Mouse (Mus musculus) liver, embryonic 14.5 days (tissue): ENCODE data around the gene Kng1. TPM values are rescaled to one million over a fixed set of nuclear protein-coding genes. Genes with fewer than 3 reads are reported as not detected.

ENCODE experiments used
- ATAC-seq: fragments of 200-750 bp; cut with Nextera tagmentation; 2 replicates; pipeline ENCODE4 v1.8.0; 2017; ENCODE audit warnings: moderate number of reproducible peaks, mild to moderate bottlenecking, moderate library complexity; ENCODE audit not compliant: insufficient read depth
- DNase-seq, 3 experiments: peaks; one replicate each; pipeline ENCODE4 v3.0.0-alpha.2; 2012 to 2013; ENCODE audit warnings: low read depth in 3 of 3, low spot score in 3 of 3
- H3K27ac ChIP-seq: fragments of 300-500 bp; sonication (generic); 2 replicates; pipeline ENCODE4 v1.5.1; 2014; ENCODE audit warnings: moderate library complexity, mild to moderate bottlenecking, control low read depth, inconsistent platforms
- H3K27me3 ChIP-seq: fragments of 300-500 bp; sonication (generic); 2 replicates; pipeline ENCODE4 v1.6.1; 2014; ENCODE audit warnings: mild to moderate bottlenecking, low read length, moderate library complexity; ENCODE audit not compliant: control insufficient read depth, insufficient read depth
- H3K36me3 ChIP-seq: fragments of 300-500 bp; sonication (generic); replicated peaks from 2 replicates; pipeline ENCODE4 v1.6.1; 2014; ENCODE audit warnings: low read depth; ENCODE audit not compliant: control insufficient read depth, insufficient read depth
- H3K4me1 ChIP-seq, 2 experiments: fragments of 200-500 bp in 1 of 2; fragments of 300-500 bp in 1 of 2; sonication (generic) in 1 of 2; replicated peaks; 2 replicates each; pipeline ENCODE4 v1.6.1; 2012 to 2014; ENCODE audit warnings: antibody characterized with exemption in 1 of 2, inconsistent platforms in 1 of 2, low read length in 1 of 2; ENCODE audit not compliant: control insufficient read depth in 2 of 2, insufficient read depth in 2 of 2
- H3K4me2 ChIP-seq: fragments of 300-500 bp; sonication (generic); 2 replicates; pipeline ENCODE4 v1.6.1; 2014; ENCODE audit warnings: low read depth, mild to moderate bottlenecking, control low read depth, moderate library complexity
- H3K4me3 ChIP-seq, 2 experiments: fragments of 200-500 bp in 1 of 2; fragments of 300-500 bp in 1 of 2; sonication (generic) in 1 of 2; 2 replicates each; pipeline ENCODE4 v1.5.1; 2012 to 2014; ENCODE audit warnings: low read depth in 2 of 2, low read length in 2 of 2, mild to moderate bottlenecking in 2 of 2, control low read depth in 1 of 2, inconsistent platforms in 1 of 2, moderate library complexity in 1 of 2; ENCODE audit not compliant: insufficient read depth in 1 of 2
- H3K9ac ChIP-seq: fragments of 300-500 bp; sonication (generic); replicated peaks from 2 replicates; pipeline ENCODE4 v1.6.1; 2014; ENCODE audit warnings: mild to moderate bottlenecking, control low read depth, moderate library complexity
- H3K9me3 ChIP-seq: fragments of 300-500 bp; sonication (generic); 2 replicates; pipeline ENCODE4 v1.6.1; 2016; ENCODE audit warnings: low read length, mixed read lengths; ENCODE audit not compliant: control insufficient read depth
- CTCF ChIP-seq: IDR thresholded peaks from 2 replicates; pipeline ENCODE4 v1.5.1; 2016; ENCODE audit warnings: antibody characterized with exemption, low read depth, control low read depth
- EP300 ChIP-seq: IDR thresholded peaks from 2 replicates; pipeline ENCODE4 v1.6.1; 2016; ENCODE audit warnings: antibody characterized with exemption, low read depth
- WGBS: fragments of 180-500 bp; shearing (Covaris S2); extraction: QIAGEN DNeasy Blood & Tissue Kit; methylation state at CpG from one replicate; pipeline ENCODE4 v1.1.7; 2014; ENCODE audit not compliant: insufficient replicate concordance; 5-methylcytosine and 5-hydroxymethylcytosine counted together
- polyA plus RNA-seq, 2 experiments: library from polyadenylated mRNA; depleted of rRNA in 1 of 2; stranded (reverse) in 1 of 2; unstranded in 1 of 2; fragments of >200 nt; fragmentation: Nextera tagmentation in 1 of 2; extraction: Ambion mirVana in 1 of 2; gene quantifications; 2 replicates each; pipeline versions ENCODE4 v1.2.1 to v1.2.3; 2012 to 2014

Kng1 gene
- polyA plus RNA-seq, 2 experiments, result 225 to 583 TPM

DNA sequence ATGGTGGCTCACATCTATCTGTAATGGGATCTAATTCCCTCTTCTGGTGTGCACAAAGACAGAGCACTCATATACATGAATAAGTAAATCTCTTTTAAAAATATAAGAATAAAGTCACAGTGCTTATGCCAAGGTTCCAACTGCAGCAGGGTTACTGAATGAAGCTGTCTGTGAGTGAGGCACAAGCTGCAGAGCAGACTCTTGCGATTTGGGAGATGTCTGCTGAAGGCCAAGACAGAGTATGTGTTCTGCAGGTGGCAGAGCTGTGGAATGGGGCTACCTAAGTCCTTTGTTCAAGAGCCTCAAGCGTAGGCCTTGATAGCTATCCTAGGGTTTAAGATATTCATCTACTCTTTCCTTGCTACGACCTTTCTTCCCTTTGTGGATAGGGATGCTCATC lies 64.8 kb downstream of the Kng1 start:
- DNase-seq (no peak), ATAC-seq (no peak)
- H3K27ac ChIP-seq, result no peak overlapping the region
- H3K36me3 ChIP-seq, result peaks cover 56% of the 10 kb centered on the region
- H3K9ac ChIP-seq, result no peak overlapping the region
- WGBS, result 75% methylated on average over 3 of the region's 3 CpGs
- H3K4me3 ChIP-seq, result no peak overlapping the region
- peaks cover 5 to 6% of the 10 kb centered on the region in 2 experiments; a peak in 3 of 4 replicates for H3K4me1 ChIP-seq
- TF ChIP-seq CTCF (no peak), EP300 (no peak)
- no peak overlapping the region for H3K4me2 ChIP-seq
- no peaks in the 10 kb centered on the region for H3K9me3 ChIP-seq
- H3K27me3 ChIP-seq, result no peaks in the 10 kb centered on the region

DNA sequence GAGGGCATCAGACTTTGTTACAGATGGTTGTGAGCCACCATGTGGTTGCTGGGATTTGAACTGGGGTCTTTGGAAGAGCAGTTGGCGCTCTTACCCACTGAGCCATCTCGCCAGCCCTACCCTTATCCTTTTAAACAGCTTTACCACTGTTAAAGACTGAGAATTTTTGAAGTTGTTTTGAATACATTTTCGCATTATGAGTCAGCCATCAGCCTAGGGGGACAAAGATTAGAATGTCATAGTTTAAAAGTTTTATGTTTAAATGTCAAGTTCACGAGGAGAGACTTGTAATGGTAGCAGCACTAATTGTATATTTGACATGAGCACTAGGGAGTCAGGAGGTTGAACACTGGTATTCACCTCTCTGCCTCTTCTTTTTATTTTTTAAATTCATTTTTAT lies 65.4 kb downstream of the Kng1 start:
- 84% methylated on average over 4 of the region's 4 CpGs for WGBS
- H3K27me3 ChIP-seq, result no peaks in the 10 kb centered on the region

DNA sequence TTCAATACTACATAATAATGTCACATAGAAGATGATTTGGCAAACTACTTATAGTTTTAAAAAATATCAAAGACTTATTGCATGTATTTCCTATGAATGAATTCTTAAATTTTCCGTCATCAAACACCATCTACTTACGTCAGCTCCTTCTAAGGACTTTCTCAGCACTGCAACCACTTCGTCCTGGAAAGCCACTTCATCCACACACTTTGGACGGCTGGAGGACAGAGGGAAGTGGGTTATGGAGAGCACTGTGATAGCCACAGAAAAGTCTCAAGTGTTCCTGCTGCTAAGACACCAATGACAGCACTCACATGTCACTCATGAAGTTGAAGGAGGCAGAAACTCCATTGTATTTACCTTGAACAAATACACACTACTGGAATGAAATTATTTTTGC lies 66.7 kb downstream of the Kng1 start:
- no peaks in the 10 kb centered on the region for H3K9me3 ChIP-seq
- no peak overlapping the region for H3K9ac ChIP-seq
- WGBS, result 79% methylated on average over 4 of the region's 4 CpGs
- H3K4me1 ChIP-seq, result peaks cover 10 to 12% of the 10 kb centered on the region in 2 experiments; a peak in 3 of 4 replicates
- peaks cover 43% of the 10 kb centered on the region for H3K36me3 ChIP-seq
- TF ChIP-seq EP300 (no peak), CTCF (no peak)
- ATAC-seq (no peak), DNase-seq (no peak)
- no peak overlapping the region for H3K27ac ChIP-seq
- H3K27me3 ChIP-seq, result no peaks in the 10 kb centered on the region
- no peak overlapping the region for H3K4me3 ChIP-seq
- H3K4me2 ChIP-seq, result no peak overlapping the region

More for the DNA sequence above, 65.4 kb downstream of the Kng1 start:
- ATAC-seq, result no peak
- Histone ChIP-seq H3K27ac (no peak overlapping the region), H3K4me1 (peaks cover 5 to 6% of the 10 kb centered on the region in 2 experiments; a peak in 3 of 4 replicates), H3K36me3 (peaks cover 49% of the 10 kb centered on the region), H3K4me3 (no peak overlapping the region), H3K9me3 (no peaks in the 10 kb centered on the region), H3K9ac (no peak overlapping the region), H3K4me2 (no peak overlapping the region)
- TF ChIP-seq EP300, result no peak
- TF ChIP-seq CTCF, result no peak
- no peak for DNase-seq

DNA sequence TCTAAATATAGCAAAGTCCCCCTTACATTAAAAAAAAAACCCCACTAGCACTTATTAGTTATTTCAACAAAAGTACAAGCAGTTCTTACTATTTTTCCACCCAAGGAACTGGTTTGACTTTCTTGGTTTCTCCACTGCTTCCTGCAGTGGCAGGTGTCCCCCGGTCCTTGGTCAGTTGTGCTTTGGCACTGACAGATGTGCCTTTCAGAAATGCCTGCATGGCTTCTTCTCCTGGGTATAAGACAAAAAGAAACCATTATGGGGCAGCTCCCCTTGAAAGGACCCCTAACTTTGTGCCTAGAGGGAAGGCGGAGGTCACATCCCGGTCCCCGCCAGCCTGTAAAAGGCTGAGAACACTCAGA lies 69.6 kb downstream of the Kng1 start:
- H3K27me3 ChIP-seq, result no peaks in the 10 kb centered on the region
- ATAC-seq (peak; percentile 50), DNase-seq (no peak)
- peak overlapping the region; percentile 97 for H3K27ac ChIP-seq
- peak overlapping the region; percentile 97 for H3K4me2 ChIP-seq
- 0% methylated on average over 4 of the region's 4 CpGs for WGBS
- H3K36me3 ChIP-seq, result peaks cover 19% of the 10 kb centered on the region
- peaks cover 10 to 12% of the 10 kb centered on the region in 2 experiments; a peak in 3 of 4 replicates for H3K4me1 ChIP-seq
- H3K9ac ChIP-seq, result peak overlapping the region; percentile 95
- TF ChIP-seq CTCF, result no peak
- no peak for TF ChIP-seq EP300
- no peaks in the 10 kb centered on the region for H3K9me3 ChIP-seq
- H3K4me3 ChIP-seq, result peak overlapping the region; percentile 76 to 94

DNA sequence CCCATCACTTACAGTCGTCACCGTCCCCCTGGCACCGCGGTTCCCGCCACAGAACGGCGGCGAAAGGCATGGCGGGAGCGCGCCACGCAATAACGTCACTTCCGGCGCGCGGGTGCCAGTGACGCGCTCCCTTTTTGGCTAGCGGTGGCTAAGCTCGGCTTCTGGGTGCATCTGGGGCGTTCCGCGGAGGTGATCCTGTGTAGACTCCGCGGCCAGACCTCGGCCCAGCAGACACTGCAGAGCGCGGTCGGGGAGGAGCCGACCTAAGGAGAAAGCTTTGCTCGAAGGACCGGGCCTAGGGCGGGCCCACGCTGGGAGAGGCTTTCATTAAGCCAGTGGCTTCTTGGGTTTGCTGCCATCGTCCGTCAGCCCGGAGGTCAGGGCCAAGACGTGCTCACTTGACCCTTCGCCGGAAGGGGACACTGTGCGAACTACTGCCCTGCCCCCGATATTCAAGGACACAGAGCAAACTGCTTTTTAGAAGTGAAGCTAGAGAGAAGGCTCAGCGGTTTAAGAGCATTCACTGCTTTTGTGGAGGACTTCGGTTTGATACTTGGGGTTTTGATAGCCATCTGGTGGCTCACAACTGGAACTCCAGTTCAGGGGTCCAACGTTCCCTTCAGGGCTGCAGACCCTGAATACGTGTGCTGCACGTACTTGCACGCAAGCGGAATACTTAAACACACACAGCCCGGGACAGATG lies 70.2 kb downstream of the Kng1 start, which contains the start of gene Rfc4:
Rfc4 (minus strand) TSS at position 65 of the 703 bp plus-strand sequence.
- Histone ChIP-seq H3K4me1 (peaks cover 10 to 12% of the 10 kb centered on the region in 2 experiments; a peak in 3 of 4 replicates), H3K9me3 (no peaks in the 10 kb centered on the region), H3K36me3 (peaks cover 15% of the 10 kb centered on the region), H3K4me2 (peak within 1 kb of the TSS; percentile 97), H3K27me3 (no peaks in the 10 kb centered on the region), H3K27ac (peak within 1 kb of the TSS; percentile 97), H3K4me3 (peak within 1 kb of the TSS; percentile 76 to 94), H3K9ac (peak within 1 kb of the TSS; percentile 95)
- DNase-seq, result peak; percentile 78 to 85 (median 79)
- ATAC-seq, result peak; percentile 97
- WGBS, result under 1% methylated on average over 51 of the region's 51 CpGs
- TF ChIP-seq EP300, result no peak
- TF ChIP-seq CTCF, result peak; percentile 51
